Mouse (Mus musculus) embryonic fibroblast, embryonic 13.5 days (primary cell): ENCODE results near the gene Rps15a.

Source experiments
- CTCF ChIP-seq: IDR thresholded peaks from 2 replicates; pipeline ENCODE4 v1.5.1; 2011; ENCODE audit warnings: mild to moderate bottlenecking, control low read depth, low read length, moderate library complexity, borderline replicate concordance; ENCODE audit not compliant: insufficient read depth
- POLR2A ChIP-seq: IDR thresholded peaks from 2 replicates; pipeline ENCODE4 v1.6.1; 2011; ENCODE audit warnings: low read depth, mild to moderate bottlenecking, control low read depth, low read length, moderate library complexity

- no peak for TF ChIP-seq POLR2A
- no peak for TF ChIP-seq CTCF
These were observed 2.4 kb upstream of the Rps15a start for GRCm38 (mm10) chr7:118118426-118118825.
